Mouse (Mus musculus) c-Kit-negative CD71-positive TER-119-positive erythroid progenitor cells, embryonic 14.5 days (primary cell): ENCODE measurements around the gene Gadd45g.
"Not testable (repeated sequence)": the region's sequence is repeated elsewhere in the genome, so short reads cannot be mapped to it uniquely, and the experiment has no call there.

ENCODE experiments used
- DNase-seq: peaks from one replicate; pipeline ENCODE4 v3.0.0-alpha.2; 2013; ENCODE audit warnings: low read depth, low spot score

The Gadd45g gene

GRCm38 (mm10) chr13:51833611-51834010 lies 12.9 kb upstream of the Gadd45g start:
- DNase-seq, result no peak

- not testable (repeated sequence) for DNase-seq
Measured at GRCm38 (mm10) chr13:51834024-51834423, 12.5 kb upstream of the Gadd45g start.

- DNase-seq, result no peak
Measured at GRCm38 (mm10) chr13:51834520-51834919, 12.0 kb upstream of the Gadd45g start.

GRCm38 (mm10) chr13:51835208-51835607 lies 11.3 kb upstream of the Gadd45g start:
- not testable (repeated sequence) for DNase-seq

GRCm38 (mm10) chr13:51837402-51837801 lies 9.1 kb upstream of the Gadd45g start:
- DNase-seq, result no peak

- peak; percentile 46 for DNase-seq
Measured at GRCm38 (mm10) chr13:51839250-51840026, 7.0 kb upstream of the Gadd45g start.

- DNase-seq, result no peak
Measured at GRCm38 (mm10) chr13:51840702-51841101, 5.8 kb upstream of the Gadd45g start.

GRCm38 (mm10) chr13:51841541-51842115 lies 4.8 kb upstream of the Gadd45g start:
- no peak for DNase-seq

- DNase-seq, result no peak
Measured at GRCm38 (mm10) chr13:51842191-51842590, 4.3 kb upstream of the Gadd45g start.

GRCm38 (mm10) chr13:51842773-51843172 lies 3.7 kb upstream of the Gadd45g start:
- no peak for DNase-seq

GRCm38 (mm10) chr13:51843298-51843697 lies 3.2 kb upstream of the Gadd45g start:
- no peak for DNase-seq

GRCm38 (mm10) chr13:51844118-51844517 lies 2.4 kb upstream of the Gadd45g start:
- DNase-seq, result no peak

- DNase-seq, result peak; percentile 49
Measured at GRCm38 (mm10) chr13:51844661-51845060, 1.8 kb upstream of the Gadd45g start.

GRCm38 (mm10) chr13:51845072-51845471 lies 1.4 kb upstream of the Gadd45g start:
- no peak for DNase-seq

- DNase-seq, result peak; percentile 73
Measured at GRCm38 (mm10) chr13:51845591-51846191, 787 bp upstream of the Gadd45g start.

- peak; percentile 26 for DNase-seq
Measured at GRCm38 (mm10) chr13:51846868-51847793, 653 bp downstream of the Gadd45g start.

GRCm38 (mm10) chr13:51847979-51848480 lies 1.6 kb downstream of the Gadd45g start:
- DNase-seq, result peak; percentile 63

- DNase-seq, result peak; percentile 62
Measured at GRCm38 (mm10) chr13:51848481-51849240, 2.2 kb downstream of the Gadd45g start.

- DNase-seq, result peak; percentile 58
Measured at GRCm38 (mm10) chr13:51849241-51850033, 3.0 kb downstream of the Gadd45g start.

GRCm38 (mm10) chr13:51850565-51850964 lies 4.1 kb downstream of the Gadd45g start:
- no peak for DNase-seq
